Mouse (Mus musculus): ENCODE measurements around the gene Hsd17b13.
"Not testable (repeated sequence)": the region's sequence is repeated elsewhere in the genome, so short reads cannot be mapped to it uniquely, and the experiment has no call there.

Gene Hsd17b13

GRCm38 (mm10) chr5:103977297-103977696 is at the start of gene Hsd17b13:
TSS of gene Hsd17b13 (minus strand) at chr5:103977410.
- DNase-seq (ENCODE audit: low read depth, low spot score): no peak

- DNase-seq (ENCODE audit: low read depth, low spot score): peak; percentile 50
Observed at GRCm38 (mm10) chr5:104025245-104025854, 48.1 kb upstream of the Hsd17b13 start.

GRCm38 (mm10) chr5:104024762-104025161 is 47.6 kb upstream of the Hsd17b13 start:
- DNase-seq (ENCODE audit: low read depth, low spot score): peak; percentile 42

- DNase-seq (ENCODE audit: low read depth, low spot score): not testable (repeated sequence)
Observed at GRCm38 (mm10) chr5:104024193-104024592, 47.0 kb upstream of the Hsd17b13 start.

- peak; percentile 44 for DNase-seq (ENCODE audit: low read depth, low spot score)
Observed at GRCm38 (mm10) chr5:104023289-104024020, 46.2 kb upstream of the Hsd17b13 start.

GRCm38 (mm10) chr5:104022558-104022957 is 45.3 kb upstream of the Hsd17b13 start:
- DNase-seq (ENCODE audit: low read depth, low spot score): peak; percentile 19

- DNase-seq (ENCODE audit: low read depth, low spot score): peak; percentile 98
Observed at GRCm38 (mm10) chr5:104021597-104022378, 44.6 kb upstream of the Hsd17b13 start, which contains the start of gene Hsd17b11. TSS of gene Hsd17b11 (minus strand) at chr5:104021919.

- DNase-seq (ENCODE audit: low read depth, low spot score): no peak
Observed at GRCm38 (mm10) chr5:104011419-104011818, 34.2 kb upstream of the Hsd17b13 start.

GRCm38 (mm10) chr5:104010261-104010660 is 33.1 kb upstream of the Hsd17b13 start:
- DNase-seq (ENCODE audit: low read depth, low spot score): no peak

GRCm38 (mm10) chr5:104009421-104009820 is 32.2 kb upstream of the Hsd17b13 start:
- DNase-seq (ENCODE audit: low read depth, low spot score): no peak

- DNase-seq (ENCODE audit: low read depth, low spot score): no peak
Observed at GRCm38 (mm10) chr5:104007801-104008200, 30.6 kb upstream of the Hsd17b13 start.

- DNase-seq (ENCODE audit: low read depth, low spot score): no peak
Observed at GRCm38 (mm10) chr5:104006811-104007210, 29.6 kb upstream of the Hsd17b13 start.

GRCm38 (mm10) chr5:104003955-104004354 is 26.7 kb upstream of the Hsd17b13 start:
- DNase-seq (ENCODE audit: low read depth, low spot score): no peak

- DNase-seq (ENCODE audit: low read depth, low spot score): peak; percentile 32
Observed at GRCm38 (mm10) chr5:104003256-104003931, 26.2 kb upstream of the Hsd17b13 start.

- DNase-seq (ENCODE audit: low read depth, low spot score): peak; percentile 63
Observed at GRCm38 (mm10) chr5:104002549-104003255, 25.5 kb upstream of the Hsd17b13 start.

GRCm38 (mm10) chr5:103999738-104000137 is 22.5 kb upstream of the Hsd17b13 start:
- DNase-seq (ENCODE audit: low read depth, low spot score): peak; percentile 73

GRCm38 (mm10) chr5:103998739-103999138 is 21.5 kb upstream of the Hsd17b13 start:
- DNase-seq (ENCODE audit: low read depth, low spot score): no peak

- peak; percentile 61 for DNase-seq (ENCODE audit: low read depth, low spot score)
Observed at GRCm38 (mm10) chr5:103995181-103995580, 18.0 kb upstream of the Hsd17b13 start.

GRCm38 (mm10) chr5:103994669-103995068 is 17.5 kb upstream of the Hsd17b13 start:
- DNase-seq (ENCODE audit: low read depth, low spot score): no peak

GRCm38 (mm10) chr5:103993601-103994000 is 16.4 kb upstream of the Hsd17b13 start:
- peak; percentile 65 for DNase-seq (ENCODE audit: low read depth, low spot score)

- DNase-seq (ENCODE audit: low read depth, low spot score): no peak
Observed at GRCm38 (mm10) chr5:103992831-103993230, 15.6 kb upstream of the Hsd17b13 start.
